Mouse (Mus musculus) heart, postnatal 0 days (tissue): ENCODE data around the gene Neurod2. TPM values are rescaled to one million over a fixed set of nuclear protein-coding genes. Genes with fewer than 3 reads are reported as not detected.

Experiments used
- ATAC-seq: fragments of 200-750 bp; cut with Nextera tagmentation; 2 replicates; pipeline ENCODE4 v1.8.0; 2017; ENCODE audit warnings: low read depth, moderate number of reproducible peaks, moderate library complexity; ENCODE audit not compliant: insufficient read depth
- DNase-seq: peaks from one replicate; pipeline ENCODE4 v3.0.0-alpha.2; 2016; ENCODE audit warnings: low spot score
- H3K27ac ChIP-seq: fragments of 300-500 bp; sonication (generic); 2 replicates; pipeline ENCODE4 v1.5.1; 2014; ENCODE audit warnings: low read depth, mild to moderate bottlenecking
- H3K27me3 ChIP-seq: fragments of 300-500 bp; sonication (generic); 2 replicates; pipeline ENCODE4 v1.6.1; 2014; ENCODE audit warnings: low read length, mixed read lengths; ENCODE audit not compliant: control insufficient read depth, insufficient read depth
- H3K36me3 ChIP-seq: fragments of 300-500 bp; sonication (generic); replicated peaks from 2 replicates; pipeline ENCODE4 v1.6.1; 2014; ENCODE audit warnings: low read length, mixed read lengths; ENCODE audit not compliant: control insufficient read depth, insufficient read depth
- H3K4me1 ChIP-seq: fragments of 300-500 bp; sonication (generic); 2 replicates; pipeline ENCODE4 v1.6.1; 2014; ENCODE audit warnings: antibody characterized with exemption; ENCODE audit not compliant: control insufficient read depth, insufficient read depth
- H3K4me2 ChIP-seq: fragments of 300-500 bp; sonication (generic); 2 replicates; pipeline ENCODE4 v1.6.1; 2014; ENCODE audit warnings: low read depth, mild to moderate bottlenecking, low read length, moderate library complexity
- H3K4me3 ChIP-seq: fragments of 300-500 bp; sonication (generic); 2 replicates; pipeline ENCODE4 v1.5.1; 2014; ENCODE audit warnings: low read depth, low read length
- H3K9ac ChIP-seq: fragments of 300-500 bp; sonication (generic); replicated peaks from 2 replicates; pipeline ENCODE4 v1.6.1; 2014; ENCODE audit warnings: low read depth, low read length, mixed read lengths
- H3K9me3 ChIP-seq: fragments of 300-500 bp; sonication (generic); replicated peaks from 2 replicates; pipeline ENCODE4 v1.6.1; 2016; ENCODE audit warnings: low read length; ENCODE audit not compliant: control insufficient read depth
- CTCF ChIP-seq: IDR thresholded peaks from 2 replicates; pipeline ENCODE4 v1.5.1; 2016; ENCODE audit warnings: antibody characterized with exemption, control low read depth, low read depth
- EP300 ChIP-seq: IDR thresholded peaks from 2 replicates; pipeline ENCODE4 v1.6.1; 2016; ENCODE audit warnings: antibody characterized with exemption, low read depth
- WGBS: fragments of 180-500 bp; shearing (Covaris S2); extraction: QIAGEN DNeasy Blood & Tissue Kit; methylation state at CpG from one replicate; pipeline ENCODE4 v1.1.7; 2014; 5-methylcytosine and 5-hydroxymethylcytosine counted together
- polyA plus RNA-seq: library from polyadenylated mRNA; unstranded; fragments of >200 nt; fragmentation: Nextera tagmentation; extraction: Ambion mirVana; gene quantifications from 2 replicates; pipeline ENCODE4 v1.2.1, GENCODE M21; 2015
- total RNA-seq: library from RNA; depleted of rRNA; stranded (reverse); fragments of >200 nt; gene quantifications from 2 replicates; pipeline ENCODE4 v1.2.3, GENCODE M21; 2014; ENCODE audit warnings: low replicate concordance; rRNA removed

Neurod2 gene
- total RNA-seq, result not detected in 2 replicates
- polyA plus RNA-seq, result not detected in 2 replicates

DNA sequence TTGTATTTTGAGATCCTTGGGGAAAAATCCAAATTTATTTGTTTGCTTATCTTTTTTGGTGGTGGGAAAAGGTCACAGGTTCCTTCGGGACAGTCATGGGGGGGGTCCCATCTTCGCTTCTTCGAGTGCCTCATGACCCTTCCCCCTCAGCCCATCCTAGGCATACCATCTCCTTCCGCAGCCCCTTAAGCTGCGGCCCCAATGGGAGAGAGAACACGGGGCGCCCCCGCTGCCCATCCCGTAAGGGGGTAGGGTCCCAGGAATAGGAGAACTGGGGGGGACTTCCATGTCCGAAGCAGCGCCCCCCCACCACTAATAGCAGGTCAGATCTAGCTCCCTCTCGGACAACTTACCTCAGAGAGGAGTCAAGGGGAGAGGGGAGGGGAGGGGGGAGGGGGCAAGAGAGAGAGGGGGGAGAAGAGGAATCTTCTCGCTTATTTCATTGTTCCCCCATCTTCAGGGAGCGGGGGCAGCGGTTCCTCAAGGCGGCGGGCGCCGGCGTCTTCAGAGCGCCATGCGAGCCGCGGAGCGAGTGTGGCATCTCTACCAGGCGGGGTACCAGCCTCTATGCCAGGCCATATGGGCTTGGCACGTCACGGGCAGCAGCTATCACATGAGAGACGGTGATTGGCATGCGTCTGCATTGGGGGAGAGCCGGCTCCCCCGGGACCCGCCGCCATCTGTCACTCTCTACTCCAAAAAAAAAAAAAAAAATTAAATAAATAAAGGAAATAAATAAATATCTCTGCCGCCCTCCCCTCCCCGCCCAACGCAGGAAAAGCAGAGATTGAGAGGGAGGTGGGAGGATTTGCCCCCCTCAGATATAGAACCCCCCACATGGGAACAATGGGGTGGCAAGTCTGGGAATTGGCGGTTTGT lies at the start of gene Neurod2:
TSS of gene Neurod2 (minus strand) at position 568 of the 879 bp plus-strand sequence.
- no peaks in the 10 kb centered on the region for H3K9me3 ChIP-seq
- DNase-seq (no peak), ATAC-seq (no peak)
- H3K4me1 ChIP-seq, result peaks cover 16% of the 10 kb centered on the region
- peak within 1 kb of the TSS; percentile 33 for H3K4me3 ChIP-seq
- no peak within 1 kb of the TSS for H3K27ac ChIP-seq
- 5% methylated on average over 38 of the region's 38 CpGs for WGBS
- TF ChIP-seq EP300, result no peak
- H3K9ac ChIP-seq, result no peak within 1 kb of the TSS
- H3K36me3 ChIP-seq, result no peaks in the 10 kb centered on the region
- peak within 1 kb of the TSS; percentile 47 for H3K4me2 ChIP-seq
- H3K27me3 ChIP-seq, result peaks cover 99% of the 10 kb centered on the region

DNA sequence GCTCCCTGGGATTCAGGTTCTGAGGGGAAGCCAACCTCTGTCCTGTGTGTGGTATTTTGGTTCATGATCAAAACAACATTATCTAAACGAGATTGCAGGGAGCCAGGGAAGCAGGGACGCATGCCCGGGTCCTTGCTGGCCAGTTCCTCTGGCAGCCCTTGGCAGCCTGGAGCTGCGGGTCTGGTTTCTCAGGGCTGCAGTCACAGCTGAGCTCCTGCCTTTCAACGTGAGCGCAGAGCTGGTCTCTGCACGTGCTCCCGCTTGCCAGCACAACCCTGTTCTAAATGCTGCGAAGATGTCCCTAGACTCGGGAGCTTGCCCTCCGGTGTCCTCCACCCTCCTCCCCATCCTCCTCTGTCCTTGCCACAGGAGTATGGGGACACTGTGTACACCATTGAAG lies 48.3 kb upstream of the Neurod2 start:
- H3K27ac ChIP-seq, result peak overlapping the region; percentile 81
- H3K4me2 ChIP-seq, result no peak overlapping the region
- H3K9me3 ChIP-seq, result no peaks in the 10 kb centered on the region
- peaks cover 72% of the 10 kb centered on the region for H3K4me1 ChIP-seq
- no peak overlapping the region for H3K4me3 ChIP-seq
- DNase-seq, result peak; percentile 45
- WGBS, result 28% methylated on average over 11 of the region's 11 CpGs
- TF ChIP-seq CTCF (no peak), EP300 (no peak)
- H3K27me3 ChIP-seq, result no peaks in the 10 kb centered on the region
- H3K36me3 ChIP-seq, result peaks cover 47% of the 10 kb centered on the region
- H3K9ac ChIP-seq, result no peak overlapping the region
- ATAC-seq, result peak; percentile 52

GRCm38 (mm10) chr11:98376756-98377155 lies 47.3 kb upstream of the Neurod2 start:
- DNase-seq, result peak; percentile 2
- no peak overlapping the region for H3K4me3 ChIP-seq
- ATAC-seq, result no peak
- H3K27me3 ChIP-seq, result no peaks in the 10 kb centered on the region
- peaks cover 75% of the 10 kb centered on the region for H3K4me1 ChIP-seq
- H3K9ac ChIP-seq, result 0 out of 2 replicates have a peak overlapping the region, but pooled peaks have one; percentile 13
- H3K9me3 ChIP-seq, result no peaks in the 10 kb centered on the region
- WGBS, result 65% methylated on average over 5 of the region's 5 CpGs
- H3K27ac ChIP-seq, result peak overlapping the region; percentile 81
- H3K4me2 ChIP-seq, result no peak overlapping the region
- peaks cover 47% of the 10 kb centered on the region for H3K36me3 ChIP-seq
- TF ChIP-seq EP300 (no peak), CTCF (no peak)

GRCm38 (mm10) chr11:98374266-98374665 lies 44.8 kb upstream of the Neurod2 start:
- WGBS, result 33% methylated on average over 8 of the region's 8 CpGs
- Histone ChIP-seq H3K27ac (peak overlapping the region; percentile 71), H3K9ac (no peak overlapping the region), H3K27me3 (no peaks in the 10 kb centered on the region), H3K9me3 (no peaks in the 10 kb centered on the region), H3K4me2 (no peak overlapping the region), H3K4me3 (no peak overlapping the region), H3K36me3 (peaks cover 34% of the 10 kb centered on the region), H3K4me1 (peaks cover 60% of the 10 kb centered on the region)
- no peak for TF ChIP-seq CTCF
- TF ChIP-seq EP300, result no peak
- DNase-seq, result peak; percentile 84
- peak; percentile 65 for ATAC-seq

DNA sequence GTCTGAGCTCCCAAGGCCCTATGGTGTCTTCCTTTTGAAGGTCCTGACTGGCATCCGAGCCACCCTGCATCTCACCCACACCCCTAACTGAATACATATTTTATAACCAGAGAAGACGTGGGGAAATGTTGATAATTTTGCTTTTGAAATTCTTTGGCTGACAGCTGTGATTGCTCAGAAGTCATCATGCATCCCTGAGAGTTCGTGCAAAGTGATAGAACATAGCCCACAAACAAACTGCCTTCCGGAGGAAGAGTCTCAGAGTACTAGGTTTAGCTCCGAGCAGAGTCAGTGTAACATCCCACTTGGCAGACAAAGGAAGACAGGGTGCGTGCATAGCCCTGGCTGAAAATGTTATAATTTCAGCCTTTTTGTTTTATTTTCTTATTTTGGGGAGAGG lies 43.8 kb upstream of the Neurod2 start:
- Histone ChIP-seq H3K4me2 (no peak overlapping the region), H3K36me3 (peaks cover 28% of the 10 kb centered on the region), H3K9me3 (no peaks in the 10 kb centered on the region), H3K4me3 (no peak overlapping the region), H3K9ac (no peak overlapping the region), H3K27ac (no peak overlapping the region), H3K27me3 (no peaks in the 10 kb centered on the region), H3K4me1 (peaks cover 54% of the 10 kb centered on the region)
- TF ChIP-seq CTCF (no peak), EP300 (no peak)
- ATAC-seq (no peak), DNase-seq (peak; percentile 3)
- WGBS, result 77% methylated on average over 6 of the region's 6 CpGs
